Mouse (Mus musculus): ENCODE data around the gene Tmem107.

GRCm38 (mm10) chr11:69111051-69111810 is 40.6 kb downstream of the Tmem107 start:
- no peak for TF ChIP-seq EP300 (IDR thresholded peaks at IDR 0.05)
- no peak for TF ChIP-seq CTCF (IDR thresholded peaks at IDR 0.05)
